Mouse (Mus musculus) brain, embryonic 14.5 days (tissue): Measurements from ENCODE around the gene Otol1.

Experiments used
- CTCF ChIP-seq: fragments of 200-500 bp; IDR thresholded peaks from 2 replicates; pipeline ENCODE4 v1.5.1; 2012; ENCODE audit warnings: inconsistent platforms, mild to moderate bottlenecking, moderate library complexity, borderline replicate concordance; ENCODE audit not compliant: insufficient read depth, insufficient read length; ENCODE audit errors: extremely low read depth
- POLR2A ChIP-seq: fragments of 200-500 bp; IDR thresholded peaks from 2 replicates; pipeline ENCODE4 v1.6.1; 2012; ENCODE audit warnings: mild to moderate bottlenecking, inconsistent platforms, borderline replicate concordance; ENCODE audit not compliant: poor library complexity, insufficient read depth, insufficient read length, severe bottlenecking; ENCODE audit errors: extremely low read depth

- TF ChIP-seq CTCF, result no peak
- no peak for TF ChIP-seq POLR2A
These were observed 5.9 kb upstream of the Otol1 start for GRCm38 (mm10) chr3:70001540-70001939.
